Mouse (Mus musculus): Measurements from ENCODE around the gene Clcc1. TPM values are rescaled to one million over a fixed set of nuclear protein-coding genes. Genes with fewer than 3 reads are reported as not detected.

Gene Clcc1
- polyA plus RNA-seq, 1 experiment from 2014 or later: 49.7 TPM

- ATAC-seq: no peak
- H3K9ac ChIP-seq (replicated peaks): no peak overlapping the region
- no peak overlapping the region for H3K27ac ChIP-seq (ENCODE audit: low read depth)
- no peak for TF ChIP-seq EP300 (IDR thresholded peaks at IDR 0.05; ENCODE audit: low read depth)
- no peak for TF ChIP-seq CTCF (IDR thresholded peaks at IDR 0.05; ENCODE audit: low read depth)
- no peaks in the 10 kb centered on the region for H3K4me1 ChIP-seq (ENCODE audit: insufficient read depth)
- no peak for DNase-seq
- no peak overlapping the region for H3K4me2 ChIP-seq (ENCODE audit: low read depth, low read length)
- peaks cover 39% of the 10 kb centered on the region for H3K36me3 ChIP-seq (replicated peaks; ENCODE audit: insufficient read depth, low read length)
- H3K27me3 ChIP-seq (ENCODE audit: insufficient read depth, low read length): no peaks in the 10 kb centered on the region
- H3K9me3 ChIP-seq (ENCODE audit: low read length): no peaks in the 10 kb centered on the region
- H3K4me3 ChIP-seq (ENCODE audit: low read depth, low read length): no peak overlapping the region
- 87% methylated on average over 4 of the region's 4 CpGs for WGBS (ENCODE audit: insufficient replicate concordance)
These were observed 36.3 kb downstream of the Clcc1 start for GRCm38 (mm10) chr3:108689979-108690378.

GRCm38 (mm10) chr3:108694321-108694720 lies 40.6 kb downstream of the Clcc1 start:
- H3K27me3 ChIP-seq (ENCODE audit: insufficient read depth, low read length): no peaks in the 10 kb centered on the region
- TF ChIP-seq CTCF (IDR thresholded peaks at IDR 0.05; ENCODE audit: low read depth): no peak
- no peak overlapping the region for H3K9ac ChIP-seq (replicated peaks)
- H3K27ac ChIP-seq (ENCODE audit: low read depth): no peak overlapping the region
- 90% methylated on average over 9 of the region's 9 CpGs for WGBS (ENCODE audit: insufficient replicate concordance)
- no peak overlapping the region for H3K4me3 ChIP-seq (ENCODE audit: low read depth, low read length)
- H3K4me2 ChIP-seq (ENCODE audit: low read depth, low read length): no peak overlapping the region
- H3K4me1 ChIP-seq (ENCODE audit: insufficient read depth): no peaks in the 10 kb centered on the region
- DNase-seq (no peak), ATAC-seq (no peak)
- peaks cover 49% of the 10 kb centered on the region for H3K36me3 ChIP-seq (replicated peaks; ENCODE audit: insufficient read depth, low read length)
- no peaks in the 10 kb centered on the region for H3K9me3 ChIP-seq (ENCODE audit: low read length)

- WGBS (ENCODE audit: insufficient replicate concordance): 86% methylated on average over 8 of the region's 8 CpGs
- TF ChIP-seq CTCF (IDR thresholded peaks at IDR 0.05; ENCODE audit: low read depth): no peak
- no peak for TF ChIP-seq EP300 (IDR thresholded peaks at IDR 0.05; ENCODE audit: low read depth)
These were observed 44.9 kb downstream of the Clcc1 start for GRCm38 (mm10) chr3:108698662-108699061.

GRCm38 (mm10) chr3:108699786-108700185 lies 46.1 kb downstream of the Clcc1 start:
- H3K4me1 ChIP-seq (ENCODE audit: insufficient read depth): no peaks in the 10 kb centered on the region
- no peak overlapping the region for H3K27ac ChIP-seq (ENCODE audit: low read depth)
- no peak for ATAC-seq
- no peak overlapping the region for H3K9ac ChIP-seq (replicated peaks)
- no peak overlapping the region for H3K4me3 ChIP-seq (ENCODE audit: low read depth, low read length)
- H3K9me3 ChIP-seq (ENCODE audit: low read length): no peaks in the 10 kb centered on the region
- DNase-seq: no peak
- no peaks in the 10 kb centered on the region for H3K27me3 ChIP-seq (ENCODE audit: insufficient read depth, low read length)
- TF ChIP-seq CTCF (IDR thresholded peaks at IDR 0.05; ENCODE audit: low read depth): no peak
- TF ChIP-seq EP300 (IDR thresholded peaks at IDR 0.05; ENCODE audit: low read depth): no peak
- peaks cover 58% of the 10 kb centered on the region for H3K36me3 ChIP-seq (replicated peaks; ENCODE audit: insufficient read depth, low read length)
- 87% methylated on average over 4 of the region's 4 CpGs for WGBS (ENCODE audit: insufficient replicate concordance)
- H3K4me2 ChIP-seq (ENCODE audit: low read depth, low read length): no peak overlapping the region

More at GRCm38 (mm10) chr3:108698662-108699061, 44.9 kb downstream of the Clcc1 start:
- ATAC-seq: no peak
- no peak for DNase-seq
- Histone ChIP-seq H3K4me2 (ENCODE audit: low read depth, low read length) (no peak overlapping the region), H3K4me3 (ENCODE audit: low read depth, low read length) (no peak overlapping the region), H3K27ac (ENCODE audit: low read depth) (no peak overlapping the region), H3K36me3 (replicated peaks; ENCODE audit: insufficient read depth, low read length) (peaks cover 61% of the 10 kb centered on the region), H3K9ac (replicated peaks) (no peak overlapping the region), H3K27me3 (ENCODE audit: insufficient read depth, low read length) (no peaks in the 10 kb centered on the region), H3K4me1 (ENCODE audit: insufficient read depth) (no peaks in the 10 kb centered on the region), H3K9me3 (ENCODE audit: low read length) (no peaks in the 10 kb centered on the region)

GRCm38 (mm10) chr3:108701256-108701655 lies 47.5 kb downstream of the Clcc1 start:
- no peak for TF ChIP-seq EP300 (IDR thresholded peaks at IDR 0.05; ENCODE audit: low read depth)
- TF ChIP-seq CTCF (IDR thresholded peaks at IDR 0.05; ENCODE audit: low read depth): peak; percentile 63
- H3K36me3 ChIP-seq (replicated peaks; ENCODE audit: insufficient read depth, low read length): peaks cover 47% of the 10 kb centered on the region
- H3K4me3 ChIP-seq (ENCODE audit: low read depth, low read length): no peak overlapping the region
- DNase-seq: no peak
- no peaks in the 10 kb centered on the region for H3K4me1 ChIP-seq (ENCODE audit: insufficient read depth)
- H3K4me2 ChIP-seq (ENCODE audit: low read depth, low read length): no peak overlapping the region
- 71% methylated on average over 1 of the region's 1 CpGs for WGBS (ENCODE audit: insufficient replicate concordance)
- no peaks in the 10 kb centered on the region for H3K9me3 ChIP-seq (ENCODE audit: low read length)
- H3K9ac ChIP-seq (replicated peaks): no peak overlapping the region
- H3K27ac ChIP-seq (ENCODE audit: low read depth): no peak overlapping the region
- no peak for ATAC-seq
- H3K27me3 ChIP-seq (ENCODE audit: insufficient read depth, low read length): no peaks in the 10 kb centered on the region

GRCm38 (mm10) chr3:108702789-108703188 lies 49.1 kb downstream of the Clcc1 start:
- 96% methylated on average over 8 of the region's 8 CpGs for WGBS (ENCODE audit: insufficient replicate concordance)
- Histone ChIP-seq H3K36me3 (replicated peaks; ENCODE audit: insufficient read depth, low read length) (peaks cover 34% of the 10 kb centered on the region), H3K4me3 (ENCODE audit: low read depth, low read length) (no peak overlapping the region), H3K9me3 (ENCODE audit: low read length) (no peaks in the 10 kb centered on the region), H3K27me3 (ENCODE audit: insufficient read depth, low read length) (no peaks in the 10 kb centered on the region), H3K4me1 (ENCODE audit: insufficient read depth) (no peaks in the 10 kb centered on the region), H3K4me2 (ENCODE audit: low read depth, low read length) (no peak overlapping the region), H3K27ac (ENCODE audit: low read depth) (no peak overlapping the region), H3K9ac (replicated peaks) (no peak overlapping the region)
- TF ChIP-seq EP300 (IDR thresholded peaks at IDR 0.05; ENCODE audit: low read depth) (no peak), CTCF (IDR thresholded peaks at IDR 0.05; ENCODE audit: low read depth) (no peak)
- DNase-seq: no peak
- no peak for ATAC-seq

- H3K4me2 ChIP-seq (ENCODE audit: low read depth, low read length): no peak overlapping the region
- no peak overlapping the region for H3K9ac ChIP-seq (replicated peaks)
- H3K9me3 ChIP-seq (ENCODE audit: low read length): no peaks in the 10 kb centered on the region
- H3K4me3 ChIP-seq (ENCODE audit: low read depth, low read length): no peak overlapping the region
- H3K4me1 ChIP-seq (ENCODE audit: insufficient read depth): peaks cover 8% of the 10 kb centered on the region
- DNase-seq (no peak), ATAC-seq (no peak)
- no peak overlapping the region for H3K27ac ChIP-seq (ENCODE audit: low read depth)
- TF ChIP-seq EP300 (IDR thresholded peaks at IDR 0.05; ENCODE audit: low read depth): no peak
- no peak for TF ChIP-seq CTCF (IDR thresholded peaks at IDR 0.05; ENCODE audit: low read depth)
- no peaks in the 10 kb centered on the region for H3K27me3 ChIP-seq (ENCODE audit: insufficient read depth, low read length)
- 0 out of 2 replicates have a peak, but pooled peaks cover 2% of the 10 kb centered on the region for H3K36me3 ChIP-seq (replicated peaks; ENCODE audit: insufficient read depth, low read length)
- WGBS (ENCODE audit: insufficient replicate concordance): 96% methylated on average over 5 of the region's 5 CpGs
These were observed 57.6 kb downstream of the Clcc1 start for GRCm38 (mm10) chr3:108711296-108711695.

Measured in liver, postnatal 0 days (tissue).